Mouse (Mus musculus): ENCODE measurements around the gene Cnot3. TPM values are rescaled to one million over a fixed set of nuclear protein-coding genes. Genes with fewer than 3 reads are reported as not detected.

Cnot3 gene
- 52.9 and 87.1 TPM in 2 replicates for polyA plus RNA-seq (2012; rRNA removed; ENCODE audit: low replicate concordance)

DNA sequence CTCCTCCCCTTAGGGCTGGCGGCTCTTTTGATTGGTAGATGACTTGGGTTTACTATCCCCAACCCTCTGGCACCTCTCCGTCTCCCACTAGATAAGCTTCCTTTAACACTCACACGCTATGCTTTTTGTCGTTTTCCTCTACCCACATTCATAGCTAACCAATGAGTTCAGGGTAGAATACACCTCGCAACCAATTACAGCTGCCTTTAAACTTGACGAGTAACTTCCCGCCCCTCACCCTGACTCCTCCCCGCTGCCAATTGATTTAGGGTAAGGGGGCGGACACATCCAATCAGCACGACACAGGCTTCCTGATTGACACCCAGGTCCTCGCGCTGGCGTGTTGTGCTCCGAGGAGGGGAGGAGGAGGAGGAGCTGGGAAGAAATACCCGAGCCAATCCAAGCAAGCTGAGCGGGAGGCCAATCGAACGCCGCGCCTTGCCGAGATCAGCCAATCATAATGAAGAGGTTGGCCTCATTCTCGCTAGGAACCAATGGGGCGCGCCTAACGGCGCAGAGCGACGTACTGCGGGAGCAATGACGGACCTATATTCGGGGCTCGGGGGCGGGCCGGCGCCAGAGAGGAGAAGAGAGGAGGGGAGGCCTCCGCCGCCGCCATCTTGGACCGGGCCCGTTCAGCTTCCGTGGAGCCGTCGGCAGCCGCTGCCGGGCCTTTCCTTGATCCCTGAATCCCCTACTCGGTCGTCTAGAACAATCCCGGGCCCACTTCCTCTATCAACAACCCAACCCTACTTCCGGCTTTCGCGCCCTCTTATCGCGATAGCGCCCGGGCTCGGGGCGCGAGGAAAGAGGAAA lies at the start of gene Cnot3:
Cnot3 (plus strand) TSS at position 597 of the 816 bp plus-strand sequence.

DNA sequence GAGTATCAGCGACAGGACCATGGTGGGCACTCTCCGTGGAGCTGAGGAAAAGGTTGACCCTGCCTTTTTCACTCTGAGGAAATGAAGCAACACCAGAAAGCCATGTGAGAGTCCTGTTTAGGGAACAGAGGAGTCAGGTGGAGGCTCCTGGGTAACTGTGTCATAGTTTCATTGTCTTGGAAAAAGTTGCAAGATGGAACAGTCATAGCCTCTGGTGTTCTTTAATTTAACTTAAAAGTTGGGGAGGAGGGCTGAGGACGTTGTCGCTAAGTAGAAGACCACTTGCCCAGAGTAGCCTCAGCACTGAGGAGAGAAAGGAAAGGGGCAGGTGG lies 29.0 kb upstream of the Cnot3 start, which contains the start of gene Oscar:
Oscar (minus strand) TSS at position 101 of the 332 bp plus-strand sequence.

DNA sequence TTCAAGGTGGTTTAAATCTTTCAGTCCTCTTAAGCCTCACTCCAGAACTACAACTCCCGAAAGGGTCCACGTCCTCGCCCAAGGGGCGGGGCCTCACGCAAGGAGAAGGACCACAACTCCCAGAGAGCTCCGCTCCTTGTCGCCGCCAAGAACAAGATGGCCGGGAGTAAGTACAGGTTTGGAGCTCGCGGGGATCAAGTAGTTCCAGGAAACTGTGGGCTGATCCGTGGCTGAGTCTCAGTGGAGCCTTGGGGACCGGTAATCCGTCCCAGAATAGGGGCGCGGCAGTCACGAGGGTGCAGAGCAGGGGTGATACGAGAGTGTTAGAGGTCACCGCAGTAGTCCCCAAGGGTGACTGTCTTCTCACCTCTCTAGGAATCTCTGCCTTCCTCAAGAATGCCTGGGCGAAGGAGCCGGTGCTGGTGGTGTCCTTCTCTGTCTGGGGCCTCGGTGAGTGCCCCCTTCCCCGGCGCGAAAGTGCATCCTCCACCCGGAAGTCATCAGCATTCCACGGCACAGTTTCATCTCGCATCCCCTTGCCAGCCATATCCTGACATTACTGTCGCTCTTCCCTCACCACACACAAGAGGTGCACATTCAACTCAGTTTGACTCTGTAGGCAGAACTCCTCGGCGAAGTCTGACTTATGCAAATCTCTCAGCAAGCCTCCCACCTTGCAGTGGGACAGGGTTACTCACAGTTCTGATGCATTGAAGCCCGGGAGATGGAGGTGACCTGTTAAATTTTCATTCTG lies 27.6 kb upstream of the Cnot3 start, which contains the start of gene Ndufa3:
Ndufa3 (plus strand) TSS at position 132 of the 754 bp plus-strand sequence.

DNA sequence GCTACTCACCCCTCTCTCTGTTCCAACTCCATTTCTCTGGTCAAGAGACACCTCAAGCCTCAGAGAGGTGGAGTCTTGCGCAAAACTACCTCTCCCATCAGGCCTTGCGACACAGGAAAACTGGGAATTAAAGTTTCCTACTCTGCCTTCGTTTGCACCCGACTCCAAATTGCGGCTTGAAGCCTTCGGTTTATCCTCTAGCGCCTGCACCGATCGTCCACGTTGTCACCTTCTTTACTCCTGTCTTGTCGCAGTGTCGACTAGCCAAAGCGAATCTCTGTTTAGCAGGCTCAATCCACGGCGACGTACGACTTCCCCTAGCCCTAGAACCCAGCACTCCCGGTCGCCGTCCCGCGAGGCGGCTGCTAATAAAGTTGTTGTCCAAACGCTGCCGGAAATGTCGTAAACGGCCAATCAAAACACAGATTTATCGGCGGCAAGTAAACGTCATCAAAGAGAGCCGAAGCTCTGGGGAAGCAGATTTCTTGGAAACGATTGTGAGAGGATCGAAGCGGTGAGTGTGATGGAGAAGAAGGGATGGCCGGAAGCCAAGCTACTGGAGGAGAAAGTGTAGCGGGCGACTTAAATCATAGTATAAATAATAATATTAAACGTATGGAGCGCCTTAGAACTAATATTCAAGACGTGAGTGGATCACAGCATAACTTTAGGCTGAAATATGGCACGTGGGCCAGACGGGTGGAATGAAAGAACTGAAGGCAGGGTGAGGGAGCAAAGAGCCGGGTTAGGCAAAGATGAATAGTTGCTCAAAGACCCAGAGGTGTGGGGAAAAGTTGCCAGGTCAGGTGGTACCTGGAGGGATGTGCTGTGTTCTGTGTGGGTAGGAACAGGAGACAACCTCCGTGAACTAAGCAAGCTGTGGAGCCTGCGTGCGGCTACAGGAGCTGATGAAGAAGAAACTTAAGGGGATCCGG lies 15.3 kb upstream of the Cnot3 start, which contains the start of the genes Tfpt and Prpf31:
Tfpt (minus strand) TSS at position 387 of the 935 bp plus-strand sequence.
Prpf31 (plus strand) TSS at position 443 of the 935 bp plus-strand sequence.

DNA sequence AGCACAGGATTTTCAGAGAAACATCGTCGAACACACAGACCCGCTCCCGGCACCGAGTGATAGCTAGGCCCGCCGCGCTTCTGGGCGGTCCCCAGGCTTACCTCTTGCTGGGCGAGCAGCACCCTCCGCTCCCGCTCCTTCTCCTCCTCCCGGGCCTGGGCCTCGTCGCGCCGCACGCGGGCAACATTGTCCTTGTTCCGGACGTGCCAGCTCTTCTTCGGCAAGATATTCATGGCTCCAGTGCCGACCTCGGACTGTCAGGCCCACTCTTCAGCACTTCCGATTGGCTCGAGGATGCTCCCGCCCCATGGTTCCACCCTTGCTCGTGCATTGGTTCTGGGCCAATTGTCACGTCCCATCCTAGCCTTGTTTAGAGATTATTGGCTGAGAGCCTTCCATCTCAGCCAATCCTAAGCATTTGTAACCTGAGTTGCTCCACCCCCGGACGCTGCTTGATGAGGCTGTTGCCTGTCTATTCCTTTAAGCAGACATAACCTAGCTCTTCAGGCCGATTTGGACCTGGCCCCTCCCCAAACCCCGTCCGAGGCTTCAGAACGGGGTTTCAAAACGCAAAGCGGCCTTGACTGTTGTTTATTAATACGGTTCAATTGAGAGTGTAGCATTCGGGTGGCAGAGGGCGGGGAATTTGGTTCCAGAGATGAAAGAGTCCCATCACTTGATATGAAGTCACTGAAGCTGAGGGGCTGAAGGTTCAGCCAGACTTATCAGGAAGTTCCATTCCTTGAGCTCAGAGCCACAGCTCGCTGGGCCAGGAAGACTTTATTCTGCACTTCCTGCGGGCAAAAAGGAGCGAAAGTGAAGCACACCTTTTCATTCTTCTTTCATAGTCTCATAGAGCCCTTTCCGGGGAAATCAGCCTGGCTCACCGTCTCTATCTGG lies 20.4 kb downstream of the Cnot3 start, which contains the start of gene Leng1:
Leng1 (minus strand) TSS at position 626 of the 900 bp plus-strand sequence.

DNA sequence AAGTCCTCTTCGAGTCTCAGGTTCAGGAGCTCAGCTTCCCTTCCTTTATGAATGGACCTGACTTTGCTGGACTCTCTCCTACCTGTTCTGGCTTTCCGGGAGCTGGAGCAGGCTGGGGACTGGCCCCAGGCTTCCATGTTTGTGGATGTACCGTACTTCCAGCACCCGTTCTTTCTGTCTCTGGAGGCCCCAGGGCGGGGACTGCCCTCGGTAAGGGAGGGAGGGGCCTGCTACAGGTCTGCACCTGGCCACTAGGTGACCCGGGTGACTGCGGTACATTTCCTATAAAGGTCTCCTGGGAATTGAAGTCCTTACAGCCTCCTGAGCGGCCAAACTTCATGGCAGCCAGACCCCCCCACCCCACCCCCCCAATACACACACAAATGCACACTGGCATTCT lies 32.3 kb downstream of the Cnot3 start, which contains the start of gene Tmc4:
Tmc4 (minus strand) TSS at position 212 of the 400 bp plus-strand sequence.

DNA sequence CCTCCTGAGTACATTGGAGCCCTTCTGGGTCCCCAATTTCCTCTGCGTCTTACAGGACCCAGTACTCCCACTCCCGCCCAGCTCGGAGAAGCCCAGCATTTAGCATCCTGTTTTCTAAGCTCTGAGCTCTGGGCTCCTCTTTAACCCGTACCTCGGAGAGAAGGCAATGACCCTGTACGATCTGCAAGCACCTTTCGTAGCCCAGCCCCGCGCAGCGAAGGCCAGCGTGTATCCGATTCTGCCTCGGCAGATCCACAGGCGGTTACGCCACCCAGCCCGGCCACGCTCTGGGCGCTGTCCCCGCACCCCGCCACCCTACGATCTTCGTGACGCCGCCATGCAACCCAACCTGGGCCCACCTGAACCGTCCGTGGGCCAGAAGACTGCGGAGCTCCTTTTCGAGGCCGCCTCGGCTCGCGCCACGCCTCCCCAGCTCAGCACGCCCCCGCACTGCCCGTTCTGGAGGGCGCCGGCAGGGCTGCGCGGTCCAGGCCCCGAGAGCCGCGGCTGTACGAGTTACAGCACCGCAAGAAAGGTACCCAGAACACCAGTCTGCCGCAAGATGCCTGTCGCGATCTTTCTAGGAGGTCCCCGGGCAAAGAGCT lies 47.4 kb downstream of the Cnot3 start, which contains the start of gene Tsen34:
Tsen34 (plus strand) TSS at position 482 of the 605 bp plus-strand sequence.

DNA sequence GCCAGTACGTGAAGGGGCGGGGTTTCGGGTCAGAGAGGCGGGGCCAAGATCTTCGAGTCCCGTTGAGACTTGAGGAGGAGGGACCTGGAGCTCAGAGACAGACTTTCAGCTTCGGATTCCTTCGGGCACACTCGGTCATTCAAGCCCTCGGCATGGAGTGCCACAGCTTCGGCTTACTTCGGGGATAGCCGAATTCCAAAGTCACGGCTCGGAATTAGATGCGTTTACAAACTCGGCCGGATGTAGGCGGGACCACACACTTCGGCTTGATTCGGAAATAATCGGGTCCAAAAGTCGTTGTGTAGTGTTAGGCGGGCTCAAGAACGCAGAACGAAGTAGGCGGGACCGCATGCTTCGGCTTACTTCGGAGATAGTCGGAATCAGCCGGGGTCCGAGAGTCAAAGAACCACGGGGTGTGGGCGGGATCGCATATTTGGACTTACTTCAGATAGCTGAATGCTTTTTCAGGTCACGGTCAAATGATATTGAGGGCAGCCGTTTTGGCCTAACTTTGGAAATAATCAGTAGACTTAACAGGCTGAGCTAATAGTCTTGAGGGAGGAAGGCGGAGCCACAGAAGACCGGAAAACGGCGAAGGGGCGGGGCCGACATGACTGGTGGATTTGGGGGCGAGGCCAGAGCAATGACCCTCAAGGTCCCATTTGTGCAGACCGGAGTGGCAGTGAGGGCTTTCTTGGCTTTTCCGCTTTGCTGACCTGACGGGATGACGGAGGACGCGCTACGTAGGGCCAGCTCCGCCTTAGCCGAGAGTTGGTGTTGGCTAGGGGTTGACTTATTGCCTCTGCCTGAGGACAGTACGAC lies 48.1 kb downstream of the Cnot3 start, which contains the start of gene Mboat7:
Mboat7 (minus strand) TSS at position 537 of the 822 bp plus-strand sequence.

DNA sequence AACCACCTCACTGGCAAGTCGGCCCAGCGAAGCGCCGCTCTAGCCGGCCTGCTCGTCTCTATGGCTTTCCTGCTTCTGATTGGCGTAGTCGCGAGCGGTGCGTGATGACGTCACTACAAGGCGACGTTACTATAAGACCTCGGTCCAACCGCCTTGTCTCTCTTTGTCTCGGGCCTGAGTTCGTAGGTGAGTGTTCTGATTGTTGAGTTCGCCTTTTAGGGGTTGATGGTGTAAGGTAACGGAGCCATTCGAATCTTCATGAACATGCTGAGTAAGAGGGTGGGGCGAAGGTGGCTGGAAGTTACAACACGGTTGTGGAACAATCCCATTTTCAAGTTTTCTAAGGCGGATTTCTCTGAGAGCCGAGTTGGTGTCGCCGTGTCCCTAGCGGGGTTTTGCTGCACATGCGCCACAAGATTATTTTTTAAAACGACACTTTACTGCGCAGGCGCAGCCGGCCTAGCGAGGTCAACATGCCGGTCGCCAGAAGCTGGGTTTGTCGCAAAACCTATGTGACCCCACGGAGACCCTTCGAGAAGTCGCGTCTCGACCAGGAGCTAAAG lies 58.9 kb downstream of the Cnot3 start, which contains the start of gene Rps9:
Rps9 (plus strand) TSS at position 115 of the 563 bp plus-strand sequence.

Other genes with a start within 250 kb of the Cnot3 start
- 26.9 TPM in 1 of 2 replicates, not detected in the other for gene Cacng6, start 221.1 kb upstream of the Cnot3 start, polyA plus RNA-seq (2012; rRNA removed; ENCODE audit: low replicate concordance)
- gene Tarm1, start 142.6 kb upstream of the Cnot3 start, polyA plus RNA-seq (2012; rRNA removed; ENCODE audit: low replicate concordance): 0.36 and 0.72 TPM in 2 replicates
- gene Oscar, start 29.1 kb upstream of the Cnot3 start, polyA plus RNA-seq (2012; rRNA removed; ENCODE audit: low replicate concordance): 0.49 and 0.59 TPM in 2 replicates
- 235 and 511 TPM in 2 replicates for gene Ndufa3, start 27.9 kb upstream of the Cnot3 start, polyA plus RNA-seq (2012; rRNA removed; ENCODE audit: low replicate concordance)
- gene Tfpt, start 15.3 kb upstream of the Cnot3 start, polyA plus RNA-seq (2012; rRNA removed; ENCODE audit: low replicate concordance): 6.4 TPM in 2 replicates
- gene Prpf31, start 15.3 kb upstream of the Cnot3 start, polyA plus RNA-seq (2012; rRNA removed; ENCODE audit: low replicate concordance): 22.8 and 32.4 TPM in 2 replicates
- 3.4 and 3.5 TPM in 2 replicates for gene Leng1, start 20.6 kb downstream of the Cnot3 start, polyA plus RNA-seq (2012; rRNA removed; ENCODE audit: low replicate concordance)
- gene Tmc4, start 32.3 kb downstream of the Cnot3 start, polyA plus RNA-seq (2012; rRNA removed; ENCODE audit: low replicate concordance): 55.3 and 61.9 TPM in 2 replicates
- 117 and 137 TPM in 2 replicates for gene Tsen34, start 47.6 kb downstream of the Cnot3 start, polyA plus RNA-seq (2012; rRNA removed; ENCODE audit: low replicate concordance)
- gene Mboat7, start 48.3 kb downstream of the Cnot3 start, polyA plus RNA-seq (2012; rRNA removed; ENCODE audit: low replicate concordance): 60.3 and 80.5 TPM in 2 replicates
- 986 and 1,597 TPM in 2 replicates for gene Rps9, start 58.7 kb downstream of the Cnot3 start, polyA plus RNA-seq (2012; rRNA removed; ENCODE audit: low replicate concordance)
- gene Pirb, start 75.1 kb downstream of the Cnot3 start, polyA plus RNA-seq (2012; rRNA removed; ENCODE audit: low replicate concordance): 39.9 and 67.0 TPM in 2 replicates
- gene Gm15448, start 180.4 kb downstream of the Cnot3 start, polyA plus RNA-seq (2012; rRNA removed; ENCODE audit: low replicate concordance): 1.3 and 2.1 TPM in 2 replicates
- gene Pira2, start 199.8 kb downstream of the Cnot3 start, polyA plus RNA-seq (2012; rRNA removed; ENCODE audit: low replicate concordance): 2.3 and 4.5 TPM in 2 replicates

Measured in mammary gland, adult 2 months (tissue).